Comparison of ENCODE assay signal across 23 mouse cellular contexts in genomic region chr11:60715833-60716232, GRCm38 (mm10).
"Had no signal": no experiment of that assay in that cellular context is flagged by ENCODE, and none has a peak within 500 bp of the region (broad histone marks: within the 10 kb centered on the region; RNA-seq: fewer than 3 reads in every experiment).

No protein-coding gene starts in this region.

- H3K27me3 ChIP-seq: heart, embryonic 13.5 days; heart, embryonic 15.5 days; hindbrain, embryonic 13.5 days; hindbrain, embryonic 15.5 days; kidney, embryonic 15.5 days; limb, embryonic 13.5 days; limb, embryonic 15.5 days; liver, embryonic 12.5 days had no signal

- DNase-seq: gastrocnemius, postnatal 36 days; heart, postnatal 14 days; heart, postnatal 36 days; kidney, adult 11 months; kidney, adult 2 months; kidney, adult 9 months; kidney, postnatal 14 days; kidney, postnatal 36 days; layer of hippocampus, adult 9-11 months; layer of hippocampus, postnatal 36 days; left cerebral cortex, postnatal 4 days had no signal

- H3K4me2 ChIP-seq: heart, embryonic 11.5 days; heart, embryonic 13.5 days; heart, embryonic 15.5 days; hindbrain, embryonic 13.5 days; hindbrain, embryonic 15.5 days; kidney, embryonic 15.5 days; limb, embryonic 13.5 days; limb, embryonic 15.5 days; liver, embryonic 12.5 days had no signal

- H3K4me3 ChIP-seq: heart, adult 2 months; heart, embryonic 13.5 days; heart, embryonic 15.5 days; hindbrain, embryonic 13.5 days; hindbrain, embryonic 15.5 days; kidney, embryonic 15.5 days; limb, embryonic 13.5 days; limb, embryonic 15.5 days; liver, embryonic 12.5 days had no signal

- ATAC-seq: hindbrain, postnatal 0 days; intestine, embryonic 16.5 days; liver, embryonic 12.5 days had no signal
